Mouse (Mus musculus): Measurements from ENCODE around the gene Zfp575. TPM values are rescaled to one million over a fixed set of nuclear protein-coding genes. Genes with fewer than 3 reads are reported as not detected.

Gene Zfp575
- polyA plus RNA-seq, 1 experiment from 2014 or later, result 3.6 TPM

DNA sequence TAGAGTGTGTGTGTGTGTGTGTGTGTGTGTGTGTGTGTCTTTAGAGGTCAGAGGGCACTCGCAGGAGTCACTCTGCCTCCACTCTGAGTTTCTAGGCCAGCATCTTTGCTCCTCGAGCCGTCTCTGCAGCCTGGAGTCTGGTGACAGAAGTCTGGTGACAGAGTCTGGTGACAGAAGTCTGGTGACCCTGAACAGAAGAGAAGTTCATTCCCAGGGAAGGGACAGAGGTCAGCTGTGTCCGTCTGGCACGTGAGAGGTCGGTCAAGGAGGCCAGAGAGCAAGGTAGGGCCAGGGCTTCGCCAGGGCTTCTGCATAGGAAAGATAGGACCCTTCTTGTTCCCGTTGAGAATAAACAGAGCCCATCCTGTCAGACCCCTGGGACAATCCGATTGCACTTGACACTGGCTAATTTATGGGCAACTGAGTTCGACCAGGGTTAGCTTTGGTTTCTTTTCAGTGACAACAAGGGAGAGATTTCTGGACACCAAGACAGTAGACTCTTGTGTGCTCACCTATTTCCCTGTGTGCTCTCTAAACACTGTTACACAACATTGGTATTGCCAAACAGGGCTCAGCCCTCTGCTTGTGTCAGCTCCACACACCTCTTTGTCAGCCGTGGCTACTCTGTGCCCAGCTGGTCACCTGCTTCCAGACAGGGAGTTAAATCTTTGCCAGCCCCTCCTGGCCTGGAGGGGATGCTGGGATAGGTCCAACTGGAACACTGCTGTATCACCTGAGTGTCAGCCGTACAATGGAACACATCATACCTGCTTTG is 35.3 kb downstream of the Zfp575 start:
- no peak for ATAC-seq
- H3K36me3 ChIP-seq, result 0 out of 2 replicates have a peak, but pooled peaks cover 12% of the 10 kb centered on the region

DNA sequence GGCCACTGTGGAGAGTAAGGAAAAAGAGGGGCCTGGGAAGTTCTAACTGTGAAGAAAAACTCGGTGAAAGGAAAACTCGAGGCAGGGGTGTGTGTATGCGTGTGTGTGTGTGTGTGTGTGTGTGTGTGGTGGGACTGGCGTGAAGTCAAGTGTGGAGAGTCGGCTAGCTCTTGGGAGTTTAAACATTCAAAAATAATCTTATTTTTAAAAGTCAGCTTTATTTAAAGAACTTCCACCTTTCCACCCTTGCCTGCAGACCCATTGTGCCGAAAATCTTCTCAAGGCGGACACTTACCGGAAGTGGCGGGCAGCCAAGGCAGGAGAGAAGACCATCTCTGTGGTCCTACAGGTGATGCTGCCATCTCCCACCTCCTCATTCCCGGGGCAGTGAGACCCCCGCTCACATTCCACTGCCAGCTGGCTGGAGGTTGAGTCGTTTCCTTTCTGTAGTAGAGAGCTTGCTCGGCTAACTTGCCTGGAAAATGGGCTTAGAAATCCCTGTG is 39.9 kb downstream of the Zfp575 start:
- peak overlapping the region; percentile 71; the same call in 1 of the 2 replicates for H3K27ac ChIP-seq
- peak overlapping the region; percentile 85 for H3K4me3 ChIP-seq (replicated peaks)
- WGBS, result 23% methylated on average over 13 of the region's 13 CpGs
- H3K9me3 ChIP-seq, result no peaks in the 10 kb centered on the region
- no peak for ATAC-seq
- H3K9ac ChIP-seq, result peak overlapping the region; percentile 79
- 0 out of 2 replicates have a peak, but pooled peaks cover 6% of the 10 kb centered on the region for H3K36me3 ChIP-seq
- H3K4me2 ChIP-seq (replicated peaks), result peak overlapping the region; percentile 77
- H3K4me1 ChIP-seq (replicated peaks), result peaks cover 12% of the 10 kb centered on the region
- H3K27me3 ChIP-seq (replicated peaks), result no peaks in the 10 kb centered on the region

More for the DNA sequence above, 35.3 kb downstream of the Zfp575 start:
- Histone ChIP-seq H3K9ac (no peak overlapping the region), H3K4me1 (replicated peaks) (peaks cover 7% of the 10 kb centered on the region), H3K9me3 (no peaks in the 10 kb centered on the region), H3K27me3 (replicated peaks) (no peaks in the 10 kb centered on the region), H3K4me2 (replicated peaks) (no peak overlapping the region), H3K4me3 (replicated peaks) (no peak overlapping the region), H3K27ac (no peak overlapping the region)
- WGBS, result 74% methylated on average over 12 of the region's 12 CpGs

DNA sequence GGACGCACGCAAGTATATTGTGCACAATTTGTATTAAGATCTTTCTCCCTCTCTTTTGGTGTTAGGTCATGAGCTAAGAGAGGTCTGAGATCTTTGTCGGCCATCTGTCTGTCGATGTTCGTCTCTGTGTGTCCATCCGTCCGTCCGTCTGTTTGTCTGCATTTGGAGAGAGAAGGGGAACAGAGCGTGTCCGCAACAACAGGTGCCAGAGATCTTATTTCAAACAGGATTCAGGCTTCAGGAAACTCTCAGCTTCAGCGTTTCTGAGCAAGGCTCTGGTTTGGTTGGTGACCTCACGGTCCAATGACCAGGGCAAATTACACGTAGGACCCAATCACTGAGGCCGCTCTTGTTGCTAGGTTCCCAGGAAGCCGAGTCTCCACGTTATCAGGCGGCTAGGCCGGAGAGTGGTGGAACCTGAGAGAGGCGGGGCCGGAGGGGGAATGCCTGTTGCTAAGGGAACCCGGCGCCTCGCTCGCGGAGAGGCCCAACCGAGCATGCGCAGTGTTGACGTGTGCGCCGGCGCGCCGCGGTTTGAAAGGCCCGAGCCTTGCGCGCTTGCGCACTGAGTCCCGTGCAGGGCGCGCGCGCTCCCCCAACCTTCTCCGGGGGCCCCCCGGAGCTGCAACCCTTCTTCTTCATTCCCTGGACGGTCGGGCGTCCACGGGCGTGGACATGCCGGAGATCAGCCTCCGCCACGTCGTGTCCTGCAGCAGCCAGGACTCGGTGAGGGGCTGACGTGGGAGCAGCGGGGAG is 40.6 kb downstream of the Zfp575 start:
- Histone ChIP-seq H3K9ac (peak overlapping the region; percentile 79), H3K9me3 (no peaks in the 10 kb centered on the region), H3K4me1 (replicated peaks) (peaks cover 12% of the 10 kb centered on the region), H3K27me3 (replicated peaks) (no peaks in the 10 kb centered on the region), H3K36me3 (0 out of 2 replicates have a peak, but pooled peaks cover 3% of the 10 kb centered on the region), H3K4me3 (replicated peaks) (peak overlapping the region; percentile 85), H3K4me2 (replicated peaks) (peak overlapping the region; percentile 77), H3K27ac (peak overlapping the region; percentile 71)
- ATAC-seq, result peak; percentile 100
- under 1% methylated on average over 57 of the region's 57 CpGs for WGBS

DNA sequence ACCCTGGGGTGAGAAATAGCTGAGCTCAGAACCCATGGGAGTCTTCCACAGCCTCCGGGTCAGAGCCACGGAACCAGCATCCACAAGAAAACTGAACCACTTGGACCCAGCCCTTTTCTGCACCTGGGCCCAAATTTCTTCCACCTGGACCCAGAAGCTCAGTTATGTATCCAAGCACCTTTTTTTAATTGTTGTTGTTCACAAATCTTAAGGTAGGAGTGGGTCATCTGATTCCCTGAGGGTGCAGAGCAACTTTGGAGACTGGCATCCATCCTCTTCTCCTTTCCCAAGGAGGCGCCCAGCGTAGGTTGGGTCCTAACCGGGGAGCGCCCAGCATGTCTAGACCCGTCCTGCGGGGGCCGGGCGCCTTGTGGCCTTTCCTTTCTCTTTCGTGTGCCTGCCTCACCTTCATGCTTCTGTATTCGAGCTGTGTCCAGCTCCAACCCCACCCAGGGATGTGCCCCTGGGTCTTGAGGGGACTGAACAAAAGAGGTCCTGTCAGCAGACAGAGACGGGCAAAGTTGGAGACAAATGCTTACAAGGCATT is 41.3 kb downstream of the Zfp575 start, which contains the start of the genes Pinlyp and Xrcc1:
TSS of gene Pinlyp (minus strand) at position 51 of the 547 bp plus-strand sequence.
TSS of gene Xrcc1 (plus strand) at position 222 of the 547 bp plus-strand sequence.
- H3K9me3 ChIP-seq, result no peaks in the 10 kb centered on the region
- no peaks in the 10 kb centered on the region for H3K27me3 ChIP-seq (replicated peaks)
- H3K27ac ChIP-seq, result peak within 1 kb of the TSS; percentile 71
- 33% methylated on average over 13 of the region's 13 CpGs for WGBS
- peak; percentile 12; the same call in 1 of the 2 replicates for ATAC-seq
- H3K4me1 ChIP-seq (replicated peaks), result peaks cover 12% of the 10 kb centered on the region
- 0 out of 2 replicates have a peak, but pooled peaks cover 3% of the 10 kb centered on the region for H3K36me3 ChIP-seq
- peak within 1 kb of the TSS; percentile 77 for H3K4me2 ChIP-seq (replicated peaks)
- peak within 1 kb of the TSS; percentile 79 for H3K9ac ChIP-seq
- peak within 1 kb of the TSS; percentile 85 for H3K4me3 ChIP-seq (replicated peaks)

DNA sequence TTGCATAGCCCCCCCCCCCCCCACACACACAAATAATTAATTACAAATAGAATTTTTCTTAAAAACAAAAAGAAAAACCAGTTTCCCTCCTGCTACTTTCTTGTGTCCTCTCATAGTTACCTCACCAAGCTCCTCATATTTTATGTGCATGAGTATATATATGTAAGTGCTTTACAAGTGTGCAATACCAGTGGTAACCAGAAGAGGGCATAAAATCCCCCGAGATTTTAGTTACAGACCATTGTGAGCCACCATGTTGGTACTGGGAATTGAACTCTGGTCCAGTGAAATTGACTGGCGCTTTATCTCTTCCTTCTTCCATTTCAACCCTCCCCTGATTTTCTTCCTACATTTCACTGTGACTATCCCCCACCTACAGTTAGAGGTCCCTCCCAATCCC is 42.9 kb downstream of the Zfp575 start:
- Histone ChIP-seq H3K36me3 (0 out of 2 replicates have a peak, but pooled peaks cover 3% of the 10 kb centered on the region), H3K9me3 (no peaks in the 10 kb centered on the region), H3K27me3 (replicated peaks) (no peaks in the 10 kb centered on the region), H3K27ac (no peak overlapping the region), H3K4me3 (replicated peaks) (no peak overlapping the region), H3K9ac (no peak overlapping the region), H3K4me1 (replicated peaks) (peaks cover 12% of the 10 kb centered on the region), H3K4me2 (replicated peaks) (no peak overlapping the region)
- no peak for ATAC-seq
- 84% methylated on average over 2 of the region's 2 CpGs for WGBS

DNA sequence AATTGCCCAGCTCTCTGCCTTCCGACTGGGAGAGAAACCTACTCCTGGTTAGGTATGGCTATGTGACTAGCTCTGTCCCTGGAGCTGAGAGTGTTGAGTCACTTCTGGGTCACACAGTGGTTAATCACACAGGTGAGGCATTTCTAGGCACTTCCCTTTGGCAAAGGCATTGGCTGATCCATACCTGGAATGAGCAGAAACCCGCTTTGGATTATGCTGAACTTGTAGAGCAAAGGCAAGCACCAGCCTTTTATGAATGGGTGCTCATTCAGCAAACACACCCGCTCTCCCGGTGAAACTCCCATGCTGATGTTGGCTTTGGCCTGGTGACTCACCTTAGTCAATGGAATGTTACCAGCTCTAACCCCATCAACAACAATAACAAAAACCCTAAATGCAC is 47.8 kb downstream of the Zfp575 start:
- WGBS, result 89% methylated on average over 4 of the region's 4 CpGs
- H3K4me3 ChIP-seq (replicated peaks), result no peak overlapping the region
- no peak overlapping the region for H3K9ac ChIP-seq
- H3K9me3 ChIP-seq, result no peaks in the 10 kb centered on the region
- ATAC-seq, result no peak
- no peak overlapping the region for H3K4me2 ChIP-seq (replicated peaks)
- no peaks in the 10 kb centered on the region for H3K4me1 ChIP-seq (replicated peaks)
- no peaks in the 10 kb centered on the region for H3K27me3 ChIP-seq (replicated peaks)
- H3K27ac ChIP-seq, result no peak overlapping the region
- peaks cover 8% of the 10 kb centered on the region; the same call in 1 of the 2 replicates for H3K36me3 ChIP-seq

DNA sequence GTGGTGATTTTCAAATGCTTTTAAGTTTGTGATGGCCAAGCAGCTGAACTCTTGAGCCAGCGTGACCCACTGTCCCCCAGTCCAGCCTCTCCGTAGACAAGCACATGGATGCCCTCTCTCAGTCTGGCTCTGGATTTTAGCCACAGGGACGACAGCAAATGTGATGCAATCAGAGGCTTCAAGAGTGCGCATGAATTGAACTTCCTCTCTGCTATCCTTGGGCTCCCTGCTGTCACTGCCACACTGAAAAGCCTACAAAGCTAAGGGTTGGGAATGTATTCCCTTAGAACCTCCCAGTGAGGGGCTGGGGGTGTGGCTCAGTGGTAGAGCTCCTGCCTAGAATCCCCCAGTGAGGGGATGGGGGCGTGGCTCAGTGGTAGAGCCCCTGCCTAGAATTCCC is 48.7 kb downstream of the Zfp575 start:
- H3K9ac ChIP-seq, result no peak overlapping the region
- peaks cover 14% of the 10 kb centered on the region for H3K36me3 ChIP-seq
- no peaks in the 10 kb centered on the region for H3K4me1 ChIP-seq (replicated peaks)
- no peak overlapping the region for H3K4me2 ChIP-seq (replicated peaks)
- no peaks in the 10 kb centered on the region for H3K9me3 ChIP-seq
- no peak overlapping the region for H3K4me3 ChIP-seq (replicated peaks)
- no peak for ATAC-seq
- WGBS, result 74% methylated on average over 5 of the region's 5 CpGs
- no peaks in the 10 kb centered on the region for H3K27me3 ChIP-seq (replicated peaks)
- H3K27ac ChIP-seq, result no peak overlapping the region

DNA sequence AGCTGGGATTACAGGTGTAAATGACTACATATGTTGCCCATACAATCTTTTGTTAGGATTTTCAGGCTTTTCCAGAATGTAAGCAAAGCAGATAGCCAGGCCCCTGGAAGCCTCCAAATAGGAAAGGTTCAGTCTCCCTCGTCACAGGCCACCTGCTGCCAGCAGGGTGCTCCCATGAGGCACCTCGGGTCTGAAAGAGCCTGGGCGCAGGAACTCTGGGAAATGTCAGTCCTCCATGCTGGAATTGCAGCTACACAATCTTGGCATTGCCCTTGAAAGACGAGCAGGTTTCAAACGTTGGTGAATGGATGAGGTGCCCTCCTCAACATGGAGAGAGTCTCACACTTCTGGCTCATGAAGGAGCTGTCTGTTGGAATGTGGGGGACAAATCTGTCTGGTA is 49.3 kb downstream of the Zfp575 start:
- Histone ChIP-seq H3K9me3 (no peaks in the 10 kb centered on the region), H3K27ac (no peak overlapping the region), H3K9ac (no peak overlapping the region), H3K4me1 (replicated peaks) (no peaks in the 10 kb centered on the region), H3K27me3 (replicated peaks) (no peaks in the 10 kb centered on the region), H3K4me3 (replicated peaks) (no peak overlapping the region), H3K36me3 (peaks cover 20% of the 10 kb centered on the region), H3K4me2 (replicated peaks) (no peak overlapping the region)
- ATAC-seq, result no peak
- WGBS, result 37% methylated on average over 5 of the region's 5 CpGs

DNA sequence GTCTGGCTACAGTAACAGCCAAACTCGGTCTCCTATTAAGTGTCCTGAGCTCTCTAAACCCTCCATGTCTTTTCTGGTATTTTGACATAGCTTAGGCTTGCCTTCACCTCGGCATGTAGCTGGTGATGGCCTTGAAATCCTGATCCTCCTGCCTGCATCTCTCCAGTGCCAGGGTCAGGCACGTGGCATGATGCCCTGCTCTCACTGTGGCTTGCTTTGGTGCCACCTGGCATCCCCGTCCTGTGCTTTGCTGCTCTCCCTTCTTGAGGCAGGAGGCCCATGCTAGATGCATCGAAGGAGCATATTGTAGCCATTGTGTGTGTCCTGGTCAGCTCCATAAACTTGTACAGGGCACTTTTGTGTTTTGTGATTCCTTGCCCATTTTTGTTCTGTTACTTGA is 49.9 kb downstream of the Zfp575 start:
- ATAC-seq, result no peak
- Histone ChIP-seq H3K4me2 (replicated peaks) (no peak overlapping the region), H3K27ac (no peak overlapping the region), H3K9ac (no peak overlapping the region), H3K36me3 (peaks cover 21% of the 10 kb centered on the region), H3K4me3 (replicated peaks) (no peak overlapping the region), H3K4me1 (replicated peaks) (0 out of 2 replicates have a peak, but pooled peaks cover under 1% of the 10 kb centered on the region), H3K27me3 (replicated peaks) (no peaks in the 10 kb centered on the region), H3K9me3 (no peaks in the 10 kb centered on the region)
- WGBS, result 79% methylated on average over 5 of the region's 5 CpGs

DNA sequence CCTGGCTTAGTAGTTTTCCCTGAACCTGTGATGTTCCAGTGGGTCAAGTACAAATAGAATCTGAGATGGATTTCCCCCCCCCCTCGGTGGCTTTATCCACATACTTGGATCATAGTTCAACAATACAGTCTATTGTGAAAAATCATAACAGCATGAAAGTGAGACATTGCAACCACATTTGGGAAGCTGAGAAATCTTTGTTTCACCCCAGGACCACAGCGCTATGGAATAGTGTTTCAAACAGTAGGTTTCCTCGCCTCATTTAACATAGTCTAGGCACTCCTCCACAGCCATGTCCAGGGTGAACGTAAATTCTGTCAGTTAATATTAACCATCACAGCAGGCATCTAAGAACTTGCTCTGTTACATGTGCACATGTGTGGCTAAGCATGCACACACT is 50.4 kb downstream of the Zfp575 start:
- WGBS, result 79% methylated on average over 4 of the region's 4 CpGs

DNA sequence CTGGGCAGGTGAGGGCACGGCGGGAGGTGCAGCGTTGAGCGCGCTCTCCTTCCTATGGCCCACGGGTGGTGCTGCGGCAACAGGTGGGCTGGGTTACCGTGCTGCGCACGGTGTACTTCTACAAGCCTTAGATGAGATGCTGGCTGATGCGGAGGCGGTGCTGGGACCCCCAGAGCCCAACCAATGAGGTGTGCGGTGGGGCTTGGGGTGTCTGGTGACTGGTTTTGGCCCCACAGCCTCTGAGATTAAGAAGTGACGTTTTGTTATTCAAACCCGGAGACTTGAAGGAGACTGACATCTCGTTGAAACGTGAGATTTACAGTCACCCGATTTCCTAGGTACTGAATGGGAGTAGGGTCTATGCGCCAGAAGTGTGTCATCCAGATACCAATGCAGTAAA is 53.1 kb downstream of the Zfp575 start:
- no peak overlapping the region for H3K4me3 ChIP-seq (replicated peaks)
- no peak overlapping the region for H3K4me2 ChIP-seq (replicated peaks)
- H3K9ac ChIP-seq, result no peak overlapping the region
- ATAC-seq, result no peak
- H3K27me3 ChIP-seq (replicated peaks), result no peaks in the 10 kb centered on the region
- peaks cover 21% of the 10 kb centered on the region for H3K36me3 ChIP-seq
- no peak overlapping the region for H3K27ac ChIP-seq
- peaks cover 11% of the 10 kb centered on the region; the same call in 1 of the 2 replicates for H3K4me1 ChIP-seq (replicated peaks)
- 58% methylated on average over 19 of the region's 19 CpGs for WGBS
- no peaks in the 10 kb centered on the region for H3K9me3 ChIP-seq

More for the DNA sequence above, 50.4 kb downstream of the Zfp575 start:
- no peak for ATAC-seq
- no peak overlapping the region for H3K27ac ChIP-seq
- H3K27me3 ChIP-seq (replicated peaks), result no peaks in the 10 kb centered on the region
- H3K9me3 ChIP-seq, result no peaks in the 10 kb centered on the region
- no peak overlapping the region for H3K9ac ChIP-seq
- no peak overlapping the region for H3K4me3 ChIP-seq (replicated peaks)
- 0 out of 2 replicates have a peak, but pooled peaks cover 4% of the 10 kb centered on the region for H3K4me1 ChIP-seq (replicated peaks)
- peaks cover 21% of the 10 kb centered on the region for H3K36me3 ChIP-seq
- no peak overlapping the region for H3K4me2 ChIP-seq (replicated peaks)

All from intestine, embryonic 15.5 days (tissue).